Mouse (Mus musculus) myocyte (in vitro differentiated cells): Measurements from ENCODE around the gene Ins2.

Experiments
- E2F4 ChIP-seq: IDR thresholded peaks from one replicate; pipeline ENCODE4 v1.6.1; 2011; ENCODE audit warnings: mild to moderate bottlenecking, control low read depth, moderate library complexity; ENCODE audit not compliant: insufficient read depth
- MAX ChIP-seq: IDR thresholded peaks from one replicate; pipeline ENCODE4 v1.6.1; 2011; ENCODE audit warnings: low read depth, mild to moderate bottlenecking, control low read depth
- MYOD1 ChIP-seq, 3 experiments: IDR thresholded peaks; one replicate each; pipeline ENCODE4 v1.6.1; 2011; ENCODE audit warnings: control low read depth in 2 of 3, low read depth in 2 of 3, mild to moderate bottlenecking in 2 of 3, moderate library complexity in 1 of 3; ENCODE audit not compliant: insufficient read length in 2 of 3, control insufficient read depth in 1 of 3
- POLR2A ChIP-seq: IDR thresholded peaks from one replicate; pipeline ENCODE4 v1.6.1; 2011; ENCODE audit warnings: low read depth, mild to moderate bottlenecking, control low read depth, moderate library complexity; ENCODE audit not compliant: insufficient read length
- POLR2AphosphoS2 ChIP-seq: IDR thresholded peaks from one replicate; pipeline ENCODE4 v1.6.1; 2011; ENCODE audit warnings: low read depth, control low read depth; ENCODE audit not compliant: insufficient read length
- REST ChIP-seq: IDR thresholded peaks from one replicate; pipeline ENCODE4 v1.6.1; 2011; ENCODE audit warnings: mild to moderate bottlenecking, control low read depth, moderate library complexity; ENCODE audit not compliant: insufficient read depth, insufficient read length
- TCF12 ChIP-seq: IDR thresholded peaks from one replicate; pipeline ENCODE4 v1.6.1; 2011; ENCODE audit warnings: mild to moderate bottlenecking, control low read depth; ENCODE audit not compliant: poor library complexity, insufficient read depth, severe bottlenecking
- TCF3 ChIP-seq: IDR thresholded peaks from one replicate; pipeline ENCODE4 v1.6.1; 2011; ENCODE audit warnings: low read depth, control low read depth; ENCODE audit not compliant: insufficient read length
- USF1 ChIP-seq: IDR thresholded peaks from one replicate; pipeline ENCODE4 v1.6.1; 2011; ENCODE audit warnings: low read depth, mild to moderate bottlenecking, control low read depth, moderate library complexity

DNA sequence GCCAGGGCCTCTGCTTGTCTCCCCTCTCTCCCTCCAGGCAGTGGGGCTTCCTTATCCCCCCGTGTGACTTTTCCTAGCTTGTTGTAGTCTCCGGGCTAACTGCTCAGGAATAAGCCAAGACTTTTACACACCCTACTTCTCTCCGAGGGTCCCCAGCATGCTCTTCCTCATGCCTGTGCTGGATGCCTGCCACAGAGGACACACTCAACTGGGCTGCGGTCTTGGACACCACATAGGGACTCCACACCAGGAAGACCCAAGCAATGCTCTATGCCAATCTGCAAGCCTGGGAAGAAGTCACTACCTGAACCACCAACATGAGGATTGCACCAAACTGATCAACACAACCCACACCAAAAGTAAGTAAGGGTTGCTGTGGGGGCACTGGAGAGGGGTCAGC, 77.1 kb downstream of the Ins2 start:
- no peak for TF ChIP-seq E2F4
- TF ChIP-seq MAX: no peak
- no peak for TF ChIP-seq POLR2A
- no peak for TF ChIP-seq TCF12
- no peak for TF ChIP-seq MYOD1 (IDR thresholded peaks at IDR 0.05; ENCODE audit: control insufficient read depth in 1 of 3, insufficient read length in 2 of 3, low read depth in 2 of 3)
- TF ChIP-seq TCF3: no peak
- no peak for TF ChIP-seq REST
- no peak for TF ChIP-seq POLR2AphosphoS2
- no peak for TF ChIP-seq USF1
